Mouse (Mus musculus): ENCODE measurements around the gene Engase. TPM values are rescaled to one million over a fixed set of nuclear protein-coding genes. Genes with fewer than 3 reads are reported as not detected.

Gene Engase
- polyA plus RNA-seq, 1 experiment from 2014 or later, result 7.3 TPM

- H3K36me3 ChIP-seq, result no peaks in the 10 kb centered on the region
- H3K4me3 ChIP-seq, result no peak overlapping the region
- 0 out of 2 replicates have a peak, but pooled peaks cover 12% of the 10 kb centered on the region for H3K27me3 ChIP-seq
- no peak overlapping the region for H3K27ac ChIP-seq (replicated peaks)
- H3K4me2 ChIP-seq (replicated peaks), result no peak overlapping the region
- no peak overlapping the region for H3K9ac ChIP-seq (replicated peaks)
- 88% methylated on average over 7 of the region's 7 CpGs for WGBS
- no peaks in the 10 kb centered on the region for H3K9me3 ChIP-seq
- peaks cover 6% of the 10 kb centered on the region for H3K4me1 ChIP-seq
- no peak for ATAC-seq (ENCODE audit: low FRiP score, low read depth)
These were observed 41.3 kb downstream of the Engase start for GRCm38 (mm10) chr11:118517924-118518323.

- WGBS, result 77% methylated on average over 7 of the region's 7 CpGs
These were observed 42.1 kb downstream of the Engase start for GRCm38 (mm10) chr11:118518743-118519142.

GRCm38 (mm10) chr11:118520251-118520650, 43.6 kb downstream of the Engase start:
- 56% methylated on average over 5 of the region's 5 CpGs for WGBS

More at GRCm38 (mm10) chr11:118518743-118519142, 42.1 kb downstream of the Engase start:
- Histone ChIP-seq H3K4me2 (replicated peaks) (no peak overlapping the region), H3K9me3 (no peaks in the 10 kb centered on the region), H3K27me3 (0 out of 2 replicates have a peak, but pooled peaks cover 7% of the 10 kb centered on the region), H3K36me3 (no peaks in the 10 kb centered on the region), H3K4me1 (peaks cover 3% of the 10 kb centered on the region), H3K27ac (replicated peaks) (no peak overlapping the region), H3K9ac (replicated peaks) (no peak overlapping the region), H3K4me3 (no peak overlapping the region)
- no peak for ATAC-seq (ENCODE audit: low FRiP score, low read depth)

GRCm38 (mm10) chr11:118520932-118521331, 44.3 kb downstream of the Engase start:
- Histone ChIP-seq H3K9ac (replicated peaks) (no peak overlapping the region), H3K27me3 (peaks cover 15% of the 10 kb centered on the region; the same call in 1 of the 2 replicates), H3K9me3 (no peaks in the 10 kb centered on the region), H3K36me3 (no peaks in the 10 kb centered on the region), H3K4me1 (peaks cover 9% of the 10 kb centered on the region), H3K27ac (replicated peaks) (no peak overlapping the region), H3K4me3 (no peak overlapping the region), H3K4me2 (replicated peaks) (no peak overlapping the region)
- no peak for ATAC-seq (ENCODE audit: low FRiP score, low read depth)
- WGBS, result 100% methylated on average over 2 of the region's 2 CpGs

More at GRCm38 (mm10) chr11:118520251-118520650, 43.6 kb downstream of the Engase start:
- Histone ChIP-seq H3K9ac (replicated peaks) (no peak overlapping the region), H3K27me3 (peaks cover 10% of the 10 kb centered on the region; the same call in 1 of the 2 replicates), H3K4me1 (peaks cover 6% of the 10 kb centered on the region), H3K9me3 (no peaks in the 10 kb centered on the region), H3K4me3 (no peak overlapping the region), H3K27ac (replicated peaks) (no peak overlapping the region), H3K4me2 (replicated peaks) (no peak overlapping the region), H3K36me3 (no peaks in the 10 kb centered on the region)
- ATAC-seq (ENCODE audit: low FRiP score, low read depth), result no peak

GRCm38 (mm10) chr11:118523496-118524145, 47.0 kb downstream of the Engase start:
- ATAC-seq (ENCODE audit: low FRiP score, low read depth), result no peak

GRCm38 (mm10) chr11:118525059-118525458, 48.4 kb downstream of the Engase start:
- H3K36me3 ChIP-seq, result no peaks in the 10 kb centered on the region
- peak overlapping the region; percentile 46; the same call in 1 of the 2 replicates for H3K27ac ChIP-seq (replicated peaks)
- H3K9ac ChIP-seq (replicated peaks), result no peak overlapping the region
- H3K4me1 ChIP-seq, result peaks cover 14% of the 10 kb centered on the region
- H3K4me2 ChIP-seq (replicated peaks), result no peak overlapping the region
- no peaks in the 10 kb centered on the region for H3K9me3 ChIP-seq
- ATAC-seq (ENCODE audit: low FRiP score, low read depth), result no peak
- no peak overlapping the region for H3K4me3 ChIP-seq
- WGBS, result 51% methylated on average over 11 of the region's 11 CpGs
- peaks cover 21% of the 10 kb centered on the region; the same call in 1 of the 2 replicates for H3K27me3 ChIP-seq

More at GRCm38 (mm10) chr11:118523496-118524145, 47.0 kb downstream of the Engase start:
- Histone ChIP-seq H3K36me3 (no peaks in the 10 kb centered on the region), H3K27me3 (peaks cover 18% of the 10 kb centered on the region; the same call in 1 of the 2 replicates), H3K9me3 (no peaks in the 10 kb centered on the region), H3K4me3 (no peak overlapping the region), H3K4me1 (peaks cover 9% of the 10 kb centered on the region; the same call in 1 of the 2 replicates), H3K9ac (replicated peaks) (no peak overlapping the region), H3K27ac (replicated peaks) (no peak overlapping the region), H3K4me2 (replicated peaks) (no peak overlapping the region)
- 90% methylated on average over 4 of the region's 4 CpGs for WGBS

GRCm38 (mm10) chr11:118528761-118529160, 52.1 kb downstream of the Engase start:
- no peak for ATAC-seq (ENCODE audit: low FRiP score, low read depth)
- Histone ChIP-seq H3K4me1 (peaks cover 22% of the 10 kb centered on the region), H3K4me2 (replicated peaks) (no peak overlapping the region), H3K36me3 (no peaks in the 10 kb centered on the region), H3K4me3 (no peak overlapping the region), H3K27me3 (peaks cover 21% of the 10 kb centered on the region; the same call in 1 of the 2 replicates), H3K9me3 (no peaks in the 10 kb centered on the region), H3K9ac (replicated peaks) (no peak overlapping the region), H3K27ac (replicated peaks) (no peak overlapping the region)
- WGBS, result 86% methylated on average over 9 of the region's 9 CpGs

GRCm38 (mm10) chr11:118530313-118530712, 53.7 kb downstream of the Engase start:
- H3K4me1 ChIP-seq, result peaks cover 26% of the 10 kb centered on the region
- H3K9me3 ChIP-seq, result no peaks in the 10 kb centered on the region
- H3K9ac ChIP-seq (replicated peaks), result no peak overlapping the region
- peaks cover 16% of the 10 kb centered on the region; the same call in 1 of the 2 replicates for H3K27me3 ChIP-seq
- no peak for ATAC-seq (ENCODE audit: low FRiP score, low read depth)
- no peak overlapping the region for H3K27ac ChIP-seq (replicated peaks)
- no peak overlapping the region for H3K4me3 ChIP-seq
- no peak overlapping the region for H3K4me2 ChIP-seq (replicated peaks)
- no peaks in the 10 kb centered on the region for H3K36me3 ChIP-seq
- 79% methylated on average over 8 of the region's 8 CpGs for WGBS

- Histone ChIP-seq H3K9me3 (no peaks in the 10 kb centered on the region), H3K27ac (replicated peaks) (no peak overlapping the region), H3K27me3 (no peaks in the 10 kb centered on the region), H3K4me2 (replicated peaks) (no peak overlapping the region), H3K9ac (replicated peaks) (no peak overlapping the region), H3K4me1 (peaks cover 28% of the 10 kb centered on the region), H3K4me3 (no peak overlapping the region), H3K36me3 (no peaks in the 10 kb centered on the region)
- WGBS, result 33% methylated on average over 18 of the region's 18 CpGs
- no peak for ATAC-seq (ENCODE audit: low FRiP score, low read depth)
These were observed 57.9 kb downstream of the Engase start for GRCm38 (mm10) chr11:118534382-118535092.

- no peak for ATAC-seq (ENCODE audit: low FRiP score, low read depth)
- peaks cover 20% of the 10 kb centered on the region for H3K4me1 ChIP-seq
- 73% methylated on average over 11 of the region's 11 CpGs for WGBS
- no peak overlapping the region for H3K9ac ChIP-seq (replicated peaks)
- no peaks in the 10 kb centered on the region for H3K9me3 ChIP-seq
- no peak overlapping the region for H3K4me2 ChIP-seq (replicated peaks)
- H3K4me3 ChIP-seq, result no peak overlapping the region
- no peak overlapping the region for H3K27ac ChIP-seq (replicated peaks)
- H3K27me3 ChIP-seq, result peaks cover 3% of the 10 kb centered on the region; the same call in 1 of the 2 replicates
- no peaks in the 10 kb centered on the region for H3K36me3 ChIP-seq
These were observed 61.4 kb downstream of the Engase start for GRCm38 (mm10) chr11:118538008-118538407.
